Mouse (Mus musculus) neural tube, postnatal 0 days (tissue): ENCODE measurements around the gene Grifin. TPM values are rescaled to one million over a fixed set of nuclear protein-coding genes. Genes with fewer than 3 reads are reported as not detected.

Experiments
- polyA plus RNA-seq: library from polyadenylated mRNA; unstranded; fragments of >200 nt; fragmentation: Nextera tagmentation; extraction: Ambion mirVana; gene quantifications from 2 replicates; pipeline ENCODE4 v1.2.1, GENCODE M21; 2015

The Grifin gene
- not detected in 2 replicates for polyA plus RNA-seq

DNA sequence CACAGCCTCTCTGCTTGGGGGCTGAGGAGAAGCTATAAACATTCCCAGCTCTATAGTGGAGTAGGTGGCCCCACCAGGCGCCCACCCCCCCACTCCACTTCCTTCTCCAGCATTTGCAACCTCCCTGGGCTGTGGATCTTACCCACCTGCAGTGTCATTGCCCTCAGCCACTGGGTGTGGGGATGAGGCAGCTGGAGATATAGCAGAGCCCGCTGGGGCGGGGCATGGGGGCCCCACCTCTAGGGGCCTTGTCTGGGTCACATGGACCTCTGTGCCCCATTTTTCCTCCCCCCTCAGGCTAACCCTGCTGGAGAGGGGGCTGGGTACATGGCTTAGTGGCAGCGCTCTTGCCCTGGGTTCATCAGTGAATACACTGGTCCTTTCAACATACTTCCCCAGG, at the start of gene Grifin:
TSS of gene Grifin (minus strand) at position 176 of the 400 bp plus-strand sequence.

DNA sequence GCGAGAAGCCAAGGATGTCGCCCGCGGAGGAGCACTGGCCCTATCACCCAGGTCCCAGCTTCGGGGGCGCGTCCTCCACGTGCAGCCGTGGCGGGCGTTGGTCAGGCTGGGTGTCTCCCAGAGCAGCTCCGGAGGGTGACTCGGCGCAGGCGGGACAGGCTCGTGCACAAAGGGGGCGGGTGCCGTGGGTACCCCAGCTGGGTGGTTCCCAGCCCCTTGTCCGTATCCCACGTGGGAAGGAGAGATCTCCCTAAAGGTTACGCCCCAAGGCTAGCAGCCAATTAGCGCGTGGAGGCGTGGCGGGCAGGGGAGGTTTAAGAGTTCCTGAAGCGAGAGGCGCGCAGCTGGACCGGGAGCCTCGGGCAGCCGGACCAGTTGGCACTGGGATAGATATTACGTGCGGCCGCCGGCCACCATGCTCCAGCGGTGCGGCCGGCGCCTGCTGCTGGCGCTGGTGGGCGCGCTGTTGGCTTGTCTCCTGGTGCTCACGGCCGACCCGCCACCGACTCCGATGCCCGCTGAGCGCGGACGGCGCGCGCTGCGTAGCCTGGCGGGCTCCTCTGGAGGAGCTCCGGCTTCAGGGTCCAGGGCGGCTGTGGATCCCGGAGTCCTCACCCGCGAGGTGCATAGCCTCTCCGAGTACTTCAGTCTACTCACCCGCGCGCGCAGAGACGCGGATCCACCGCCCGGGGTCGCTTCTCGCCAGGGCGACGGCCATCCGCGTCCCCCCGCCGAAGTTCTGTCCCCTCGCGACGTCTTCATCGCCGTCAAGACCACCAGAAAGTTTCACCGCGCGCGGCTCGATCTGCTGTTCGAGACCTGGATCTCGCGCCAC, 42.3 kb upstream of the Grifin start, which contains the start of gene Lfng:
TSS of gene Lfng (plus strand) at position 320 of the 835 bp plus-strand sequence.

Other genes with a start within 250 kb of the Grifin start
- 25.6 and 28.7 TPM in 2 replicates for gene Mad1l1, start 243.5 kb downstream of the Grifin start, polyA plus RNA-seq
- gene Nudt1, start 243.4 kb downstream of the Grifin start, polyA plus RNA-seq: 22.6 and 24.4 TPM in 2 replicates
- gene Mrm2, start 233.2 kb downstream of the Grifin start, polyA plus RNA-seq: 19.9 and 21.8 TPM in 2 replicates
- 32.4 and 33.8 TPM in 2 replicates for gene Snx8, start 175.8 kb downstream of the Grifin start, polyA plus RNA-seq
- gene Eif3b, start 145.7 kb downstream of the Grifin start, polyA plus RNA-seq: 74.8 and 75.2 TPM in 2 replicates
- gene Gm4869, start 119.4 kb downstream of the Grifin start, polyA plus RNA-seq: not detected in 2 replicates
- gene Chst12, start 59.5 kb downstream of the Grifin start, polyA plus RNA-seq: 28.3 and 30.1 TPM in 2 replicates
- 17.9 and 24.9 TPM in 2 replicates for gene Lfng, start 42.2 kb upstream of the Grifin start, polyA plus RNA-seq
- 70.6 and 74.8 TPM in 2 replicates for gene Ttyh3, start 84.0 kb upstream of the Grifin start, polyA plus RNA-seq
- gene Iqce, start 137.3 kb upstream of the Grifin start, polyA plus RNA-seq: 23.0 and 27.7 TPM in 2 replicates
- gene Brat1, start 139.9 kb upstream of the Grifin start, polyA plus RNA-seq: 21.5 and 22.7 TPM in 2 replicates
- gene Amz1, start 159.1 kb upstream of the Grifin start, polyA plus RNA-seq: 9.1 and 9.2 TPM in 2 replicates